Mouse (Mus musculus) lung, embryonic 16.5 days (tissue): ENCODE measurements around the gene Papss2. TPM values are rescaled to one million over a fixed set of nuclear protein-coding genes. Genes with fewer than 3 reads are reported as not detected.

Source experiments
- ATAC-seq: fragments of 200-750 bp; cut with Nextera tagmentation; 2 replicates; pipeline ENCODE4 v1.8.0; 2017; ENCODE audit warnings: low read depth, mild to moderate bottlenecking, moderate library complexity
- H3K27ac ChIP-seq: fragments of 300-500 bp; sonication (generic); 2 replicates; pipeline ENCODE4 v1.5.1; 2014; ENCODE audit warnings: mild to moderate bottlenecking, control low read depth, low read length
- H3K27me3 ChIP-seq: fragments of 300-500 bp; sonication (generic); 2 replicates; pipeline ENCODE4 v1.6.1; 2014; ENCODE audit warnings: low read depth, low read length, mixed read lengths; ENCODE audit not compliant: control insufficient read depth, insufficient read depth
- H3K36me3 ChIP-seq: fragments of 300-500 bp; sonication (generic); 2 replicates; pipeline ENCODE4 v1.6.1; 2014; ENCODE audit warnings: low read length; ENCODE audit not compliant: control insufficient read depth, insufficient read depth
- H3K4me1 ChIP-seq: fragments of 300-500 bp; sonication (generic); replicated peaks from 2 replicates; pipeline ENCODE4 v1.6.1; 2014; ENCODE audit warnings: low read length, mixed read lengths; ENCODE audit not compliant: control insufficient read depth, insufficient read depth
- H3K4me2 ChIP-seq: fragments of 300-500 bp; sonication (generic); 2 replicates; pipeline ENCODE4 v1.6.1; 2014; ENCODE audit warnings: low read depth, low read length, control low read depth
- H3K4me3 ChIP-seq: fragments of 300-500 bp; sonication (generic); 2 replicates; pipeline ENCODE4 v1.5.1; 2014; ENCODE audit warnings: mild to moderate bottlenecking, low read length, control low read depth
- H3K9ac ChIP-seq: fragments of 300-500 bp; sonication (generic); 2 replicates; pipeline ENCODE4 v1.6.1; 2014; ENCODE audit warnings: low read length, control low read depth
- H3K9me3 ChIP-seq: fragments of 300-500 bp; sonication (generic); 2 replicates; pipeline ENCODE4 v1.6.1; 2016; ENCODE audit warnings: low read length; ENCODE audit not compliant: control insufficient read depth
- WGBS: fragments of 180-500 bp; shearing (Covaris S2); extraction: QIAGEN DNeasy Blood & Tissue Kit; methylation state at CpG from one replicate; pipeline ENCODE4 v1.1.7; 2014; 5-methylcytosine and 5-hydroxymethylcytosine counted together
- polyA plus RNA-seq: library from polyadenylated mRNA; unstranded; fragments of >200 nt; fragmentation: Nextera tagmentation; extraction: Ambion mirVana; gene quantifications from 2 replicates; pipeline ENCODE4 v1.2.1, GENCODE M21; 2015

The Papss2 gene
- polyA plus RNA-seq, 1 experiment from 2014 or later: 3.4 TPM

GRCm38 (mm10) chr19:32708996-32709395 is 113.4 kb downstream of the Papss2 start:
- H3K4me3 ChIP-seq: no peak overlapping the region
- H3K4me1 ChIP-seq: peaks cover 13% of the 10 kb centered on the region
- H3K9me3 ChIP-seq: no peaks in the 10 kb centered on the region
- H3K4me2 ChIP-seq: no peak overlapping the region
- WGBS: 93% methylated on average over 5 of the region's 5 CpGs
- H3K27me3 ChIP-seq: no peaks in the 10 kb centered on the region
- no peak overlapping the region for H3K9ac ChIP-seq
- peaks cover 3% of the 10 kb centered on the region; the same call in 1 of the 2 replicates for H3K36me3 ChIP-seq
- no peak for ATAC-seq
- no peak overlapping the region for H3K27ac ChIP-seq

DNA sequence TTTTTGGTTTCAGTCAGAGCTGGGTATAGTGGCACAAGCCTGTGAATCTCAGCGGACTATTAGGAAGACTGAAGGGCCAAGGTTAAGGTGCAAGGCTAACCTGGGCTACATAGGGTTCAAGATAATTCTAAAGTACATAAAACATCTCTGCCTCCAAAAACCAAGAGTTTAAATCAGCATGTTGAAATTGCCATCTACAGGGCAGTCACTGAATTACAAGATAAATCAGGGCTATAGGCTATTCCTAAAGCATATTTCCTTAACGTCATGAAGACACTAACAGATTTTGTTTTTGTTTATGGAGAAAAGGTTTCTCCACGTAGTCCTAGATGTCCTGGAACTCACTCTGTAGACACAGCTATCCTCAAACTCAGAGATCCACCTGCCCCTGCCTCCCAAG is 114.7 kb downstream of the Papss2 start:
- Histone ChIP-seq H3K4me1 (peaks cover 13% of the 10 kb centered on the region), H3K36me3 (0 out of 2 replicates have a peak, but pooled peaks cover under 1% of the 10 kb centered on the region), H3K9ac (no peak overlapping the region), H3K4me3 (no peak overlapping the region), H3K27ac (no peak overlapping the region), H3K27me3 (no peaks in the 10 kb centered on the region), H3K9me3 (no peaks in the 10 kb centered on the region), H3K4me2 (no peak overlapping the region)
- ATAC-seq: no peak
- WGBS: 51% methylated on average over 3 of the region's 3 CpGs

GRCm38 (mm10) chr19:32711761-32712541 is 116.4 kb downstream of the Papss2 start:
- H3K4me3 ChIP-seq: peak overlapping the region; percentile 94
- H3K27ac ChIP-seq: peak overlapping the region; percentile 82
- WGBS: under 1% methylated on average over 59 of the region's 63 CpGs
- peak overlapping the region; percentile 97 for H3K9ac ChIP-seq
- no peaks in the 10 kb centered on the region for H3K9me3 ChIP-seq
- H3K36me3 ChIP-seq: no peaks in the 10 kb centered on the region
- H3K27me3 ChIP-seq: no peaks in the 10 kb centered on the region
- H3K4me1 ChIP-seq: peaks cover 13% of the 10 kb centered on the region
- peak; percentile 98 for ATAC-seq
- H3K4me2 ChIP-seq: peak overlapping the region; percentile 92

- Histone ChIP-seq H3K4me1 (peaks cover 13% of the 10 kb centered on the region), H3K4me3 (peak overlapping the region; percentile 94), H3K27ac (peak overlapping the region; percentile 82), H3K9me3 (no peaks in the 10 kb centered on the region), H3K9ac (peak overlapping the region; percentile 97), H3K4me2 (peak overlapping the region; percentile 92), H3K36me3 (no peaks in the 10 kb centered on the region), H3K27me3 (no peaks in the 10 kb centered on the region)
- WGBS: 0% methylated on average over 11 of the region's 11 CpGs
- peak; percentile 80 for ATAC-seq
Observed at GRCm38 (mm10) chr19:32712588-32713042, 117.0 kb downstream of the Papss2 start.

DNA sequence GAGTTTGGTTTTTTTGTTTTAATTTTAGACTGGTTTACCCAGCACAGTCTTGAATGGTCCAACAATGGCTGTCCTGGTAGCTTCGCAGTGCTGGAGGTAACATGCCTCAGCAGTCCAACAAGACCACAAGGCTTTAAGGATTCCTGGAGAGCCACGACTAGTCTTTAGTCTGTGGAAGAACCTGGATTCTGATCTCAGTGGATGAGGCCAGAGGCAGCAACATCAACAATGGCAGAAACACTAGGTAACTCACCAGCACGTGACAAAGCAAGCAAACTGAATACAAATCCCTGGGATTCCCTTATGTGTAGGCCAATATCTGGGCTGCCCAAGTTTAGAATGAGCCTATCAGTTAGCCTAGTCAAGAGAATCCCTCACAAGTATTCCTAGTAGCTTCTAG is 117.9 kb downstream of the Papss2 start:
- no peak overlapping the region for H3K4me3 ChIP-seq
- ATAC-seq: no peak
- 77% methylated on average over 3 of the region's 3 CpGs for WGBS
- H3K9ac ChIP-seq: no peak overlapping the region
- no peak overlapping the region for H3K4me2 ChIP-seq
- H3K4me1 ChIP-seq: peaks cover 13% of the 10 kb centered on the region
- no peaks in the 10 kb centered on the region for H3K36me3 ChIP-seq
- H3K9me3 ChIP-seq: no peaks in the 10 kb centered on the region
- H3K27ac ChIP-seq: no peak overlapping the region
- no peaks in the 10 kb centered on the region for H3K27me3 ChIP-seq

DNA sequence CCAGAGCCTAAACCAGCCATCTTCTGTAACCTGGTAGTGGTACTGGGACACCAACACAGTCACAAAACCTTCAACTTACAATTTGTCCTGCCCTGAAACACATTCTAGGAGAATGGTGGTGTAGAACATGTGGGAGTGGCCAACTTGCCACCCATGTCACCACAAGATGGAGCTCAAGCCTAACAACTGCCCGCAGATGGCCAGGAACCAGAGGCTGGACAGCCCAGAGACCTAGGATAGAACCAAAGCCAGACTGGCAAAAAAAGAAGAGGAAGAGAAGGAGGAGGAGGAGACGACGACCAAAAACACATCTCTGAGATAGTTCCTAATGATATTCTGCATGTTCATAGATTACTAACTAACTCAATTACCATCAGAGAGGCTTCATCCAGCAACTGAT is 119.6 kb downstream of the Papss2 start:
- no peaks in the 10 kb centered on the region for H3K27me3 ChIP-seq
- no peak overlapping the region for H3K27ac ChIP-seq
- ATAC-seq: peak; percentile 49; the same call in 1 of the 2 replicates
- WGBS: 3% methylated on average over 3 of the region's 3 CpGs
- H3K9me3 ChIP-seq: 0 out of 2 replicates have a peak, but pooled peaks cover 2% of the 10 kb centered on the region
- no peaks in the 10 kb centered on the region for H3K36me3 ChIP-seq
- no peak overlapping the region for H3K9ac ChIP-seq
- no peak overlapping the region for H3K4me2 ChIP-seq
- peaks cover 13% of the 10 kb centered on the region for H3K4me1 ChIP-seq
- H3K4me3 ChIP-seq: no peak overlapping the region

GRCm38 (mm10) chr19:32715681-32716080 is 120.1 kb downstream of the Papss2 start:
- Histone ChIP-seq H3K4me3 (no peak overlapping the region), H3K27ac (no peak overlapping the region), H3K27me3 (no peaks in the 10 kb centered on the region), H3K36me3 (no peaks in the 10 kb centered on the region), H3K4me1 (peaks cover 10% of the 10 kb centered on the region), H3K4me2 (no peak overlapping the region), H3K9ac (no peak overlapping the region), H3K9me3 (0 out of 2 replicates have a peak, but pooled peaks cover 2% of the 10 kb centered on the region)
- ATAC-seq: no peak

Other genes starting within 250 kb of the Papss2 start
- 63.3 and 68.5 TPM in 2 replicates for gene Sgms1, start 206.1 kb upstream of the Papss2 start, polyA plus RNA-seq
- gene Rpl9-ps6, start 129.2 kb upstream of the Papss2 start, polyA plus RNA-seq: 113 and 139 TPM in 2 replicates
- gene Minpp1, start 110.0 kb upstream of the Papss2 start, polyA plus RNA-seq: 48.7 and 51.3 TPM in 2 replicates
- gene Atad1, start 144.0 kb downstream of the Papss2 start, polyA plus RNA-seq: 57.9 and 62.8 TPM in 2 replicates
- gene Pten, start 161.7 kb downstream of the Papss2 start, polyA plus RNA-seq: 9.1 and 9.5 TPM in 2 replicates